Mouse (Mus musculus): ENCODE measurements around the gene Gtf2h5. TPM values are rescaled to one million over a fixed set of nuclear protein-coding genes. Genes with fewer than 3 reads are reported as not detected.

The Gtf2h5 gene
- total RNA-seq, 1 experiment from 2014 or later, result 33.3 TPM

- peak; percentile 92 for ATAC-seq (replicated peaks; ENCODE audit: insufficient number of reproducible peaks, low FRiP score, low TSS enrichment, poor library complexity, severe bottlenecking)
These were observed 26.9 kb downstream of the Gtf2h5 start, which contains the start of gene Tulp4 for GRCm38 (mm10) chr17:6106361-6107014. TSS of gene Tulp4 (plus strand) at chr17:6106437.

DNA sequence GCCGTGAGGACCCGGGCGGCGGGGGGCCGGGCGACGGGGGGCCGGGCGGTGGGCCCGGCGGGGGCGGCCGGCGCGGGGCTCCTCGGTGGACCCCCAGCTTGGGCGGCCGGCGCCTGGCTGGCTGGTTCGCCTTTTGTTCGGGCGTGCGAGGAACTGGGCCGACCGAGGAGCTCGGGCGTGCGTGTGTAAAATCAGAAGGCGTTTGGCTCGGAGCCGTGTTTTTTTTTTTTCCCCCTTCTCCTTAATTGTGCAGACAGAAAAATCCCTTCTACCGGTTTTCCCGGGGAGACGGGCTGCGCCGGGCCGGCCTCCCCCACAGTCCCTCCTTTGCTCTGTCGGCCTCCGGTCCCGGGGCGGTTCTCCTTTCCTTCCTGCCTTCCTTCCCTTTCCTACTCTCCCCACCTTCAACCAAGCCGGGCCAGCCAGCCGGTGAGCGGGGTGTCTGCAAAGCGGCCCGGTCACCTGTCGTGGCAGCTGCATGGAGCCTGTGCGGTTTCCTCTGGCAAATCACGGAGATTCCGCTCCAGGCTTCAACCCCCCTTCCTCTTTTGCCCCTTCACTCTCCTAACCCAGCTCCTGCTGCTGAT is 27.5 kb downstream of the Gtf2h5 start:
- no peak for ATAC-seq (replicated peaks; ENCODE audit: insufficient number of reproducible peaks, low FRiP score, low TSS enrichment, poor library complexity, severe bottlenecking)

GRCm38 (mm10) chr17:6108175-6108574 is 28.6 kb downstream of the Gtf2h5 start:
- no peak for ATAC-seq (replicated peaks; ENCODE audit: insufficient number of reproducible peaks, low FRiP score, low TSS enrichment, poor library complexity, severe bottlenecking)

DNA sequence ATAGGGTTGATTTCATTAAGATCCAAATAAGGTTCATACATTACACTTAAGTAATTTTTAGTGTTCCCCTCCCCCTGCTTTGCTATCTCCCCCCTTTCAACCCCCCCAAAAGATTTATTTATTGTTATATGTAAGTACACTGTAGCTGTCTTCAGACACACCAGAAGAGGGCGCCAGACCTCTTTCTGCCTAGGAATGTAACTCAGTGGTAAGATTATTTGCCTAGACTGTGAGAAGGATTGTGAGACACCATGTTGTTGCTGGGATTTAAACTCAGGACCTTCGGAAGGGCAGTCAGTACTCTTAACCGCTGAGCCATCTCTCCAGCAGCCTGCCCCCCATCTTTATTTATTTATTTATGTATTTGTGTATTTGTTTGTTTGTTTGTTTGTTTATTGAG is 31.4 kb downstream of the Gtf2h5 start:
- ATAC-seq (replicated peaks; ENCODE audit: insufficient number of reproducible peaks, low FRiP score, low TSS enrichment, poor library complexity, severe bottlenecking), result no peak

- ATAC-seq (replicated peaks; ENCODE audit: insufficient number of reproducible peaks, low FRiP score, low TSS enrichment, poor library complexity, severe bottlenecking), result no peak
These were observed 34.1 kb downstream of the Gtf2h5 start for GRCm38 (mm10) chr17:6113653-6114052.

DNA sequence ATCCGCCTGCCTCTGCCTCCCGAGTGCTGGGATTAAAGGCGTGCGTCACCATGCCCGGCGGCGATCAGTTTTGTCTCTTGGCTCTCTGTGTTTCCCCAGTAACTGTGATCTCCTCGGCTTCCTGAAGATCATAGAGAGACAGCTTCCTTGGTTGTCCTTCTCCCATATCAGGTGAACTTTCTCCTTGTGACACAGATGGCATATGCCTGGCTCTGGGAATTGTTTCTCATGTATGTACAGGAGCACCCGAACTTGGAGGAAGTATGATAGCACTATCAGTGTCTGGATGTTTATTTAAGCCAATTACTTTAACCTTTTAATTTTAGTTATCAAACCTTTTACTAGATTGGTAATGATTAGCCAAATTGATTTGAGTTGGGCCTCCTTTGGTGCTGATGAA is 35.5 kb downstream of the Gtf2h5 start:
- no peak for ATAC-seq (replicated peaks; ENCODE audit: insufficient number of reproducible peaks, low FRiP score, low TSS enrichment, poor library complexity, severe bottlenecking)

- no peak for ATAC-seq (replicated peaks; ENCODE audit: insufficient number of reproducible peaks, low FRiP score, low TSS enrichment, poor library complexity, severe bottlenecking)
These were observed 37.7 kb downstream of the Gtf2h5 start for GRCm38 (mm10) chr17:6117148-6117725.

DNA sequence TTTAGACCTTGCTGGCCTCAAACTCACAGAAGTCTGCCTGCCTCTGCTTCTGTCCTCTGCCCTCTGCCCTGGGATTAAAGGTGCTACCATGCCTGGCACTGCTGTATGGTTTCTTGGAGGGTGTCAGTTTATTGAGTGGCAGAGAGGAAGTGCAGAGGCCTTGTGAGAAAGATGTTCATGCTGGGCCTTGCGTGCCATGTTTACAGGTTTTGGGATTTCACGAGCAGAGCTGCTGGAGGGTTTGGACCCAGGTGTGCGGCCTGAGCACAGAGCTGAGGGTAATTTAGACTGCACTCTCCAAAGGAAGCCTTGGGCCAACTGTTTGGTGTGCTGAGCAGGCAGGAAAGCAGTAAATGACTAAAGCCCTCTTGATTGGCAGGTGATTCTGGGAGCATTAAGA is 38.3 kb downstream of the Gtf2h5 start:
- no peak for ATAC-seq (replicated peaks; ENCODE audit: insufficient number of reproducible peaks, low FRiP score, low TSS enrichment, poor library complexity, severe bottlenecking)

DNA sequence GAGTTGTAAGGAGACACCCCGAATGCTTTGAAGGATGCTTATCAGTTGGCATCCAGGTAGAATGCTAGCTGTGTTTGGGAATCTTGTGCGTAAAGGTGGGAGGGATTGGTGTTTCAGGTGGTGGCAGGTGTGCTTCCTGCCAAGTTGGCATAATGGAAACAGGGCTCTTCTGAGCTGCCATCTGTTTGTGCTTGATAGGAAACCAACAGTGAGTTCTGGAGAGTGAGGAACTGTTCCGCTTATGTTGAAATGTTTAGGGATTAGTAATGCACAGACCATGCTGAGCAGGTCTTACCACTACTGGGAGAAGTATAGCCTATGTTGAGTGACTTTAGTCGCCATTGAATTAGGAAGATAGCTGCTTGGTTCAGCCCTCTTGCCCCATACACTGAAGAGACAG is 39.3 kb downstream of the Gtf2h5 start:
- ATAC-seq (replicated peaks; ENCODE audit: insufficient number of reproducible peaks, low FRiP score, low TSS enrichment, poor library complexity, severe bottlenecking), result no peak

GRCm38 (mm10) chr17:6123776-6124175 is 44.2 kb downstream of the Gtf2h5 start:
- ATAC-seq (replicated peaks; ENCODE audit: insufficient number of reproducible peaks, low FRiP score, low TSS enrichment, poor library complexity, severe bottlenecking), result no peak

DNA sequence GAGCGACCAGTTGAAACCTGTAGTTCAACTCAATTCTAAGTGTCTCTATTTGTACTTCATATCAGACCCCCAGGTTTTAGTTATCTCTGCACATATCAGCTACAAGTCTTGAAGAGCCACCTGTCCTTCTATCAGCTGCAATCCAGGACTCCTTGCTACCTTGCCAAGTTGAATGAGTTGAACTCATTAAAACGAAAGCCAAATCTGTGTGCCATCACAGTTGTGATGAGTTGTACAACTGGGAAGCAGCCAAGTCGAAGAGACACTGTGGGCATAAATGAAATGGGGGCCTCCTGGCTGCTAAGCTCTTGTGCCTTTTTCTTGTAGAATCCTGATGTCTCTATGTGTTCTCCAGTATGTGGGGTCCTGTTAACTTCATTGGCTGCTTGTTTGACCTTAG is 45.9 kb downstream of the Gtf2h5 start:
- ATAC-seq (replicated peaks; ENCODE audit: insufficient number of reproducible peaks, low FRiP score, low TSS enrichment, poor library complexity, severe bottlenecking), result no peak

- ATAC-seq (replicated peaks; ENCODE audit: insufficient number of reproducible peaks, low FRiP score, low TSS enrichment, poor library complexity, severe bottlenecking), result no peak
These were observed 48.5 kb downstream of the Gtf2h5 start for GRCm38 (mm10) chr17:6128039-6128438.

GRCm38 (mm10) chr17:6129361-6129760 is 49.8 kb downstream of the Gtf2h5 start:
- no peak for ATAC-seq (replicated peaks; ENCODE audit: insufficient number of reproducible peaks, low FRiP score, low TSS enrichment, poor library complexity, severe bottlenecking)

DNA sequence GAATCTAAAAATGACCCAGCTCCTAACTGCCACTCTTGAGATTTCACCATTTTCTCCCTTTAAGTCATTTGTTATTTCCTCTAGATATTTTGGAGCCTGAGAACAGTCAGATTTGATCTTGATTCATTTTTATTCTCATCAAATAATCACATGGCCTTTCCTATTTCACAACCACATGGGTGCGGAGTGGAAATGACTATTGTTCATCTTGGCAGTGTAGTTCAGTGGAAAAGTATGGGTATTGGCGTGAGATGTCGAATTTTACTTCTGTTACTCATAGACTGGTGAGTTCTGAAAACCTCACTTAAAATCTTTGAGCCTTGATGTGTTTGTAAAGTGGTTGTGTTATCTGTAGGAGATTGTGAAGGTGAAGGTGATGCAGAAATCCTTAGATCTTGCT is 51.5 kb downstream of the Gtf2h5 start:
- no peak for ATAC-seq (replicated peaks; ENCODE audit: insufficient number of reproducible peaks, low FRiP score, low TSS enrichment, poor library complexity, severe bottlenecking)

Other genes starting within 250 kb of the Gtf2h5 start
- gene Snx9, start 238.5 kb upstream of the Gtf2h5 start, total RNA-seq (2017), result 15.8 to 19.0 TPM (median 18.0 TPM) in 3 replicates
- gene Synj2, start 138.5 kb upstream of the Gtf2h5 start, total RNA-seq (2017), result 0.29 to 4.9 TPM (median 1.4 TPM) in 3 replicates
- gene Serac1, start within 50 bp of the Gtf2h5 start, total RNA-seq (2017), result 1.3 to 4.2 TPM (median 3.7 TPM) in 3 replicates
- 65.7 to 103 TPM (median 69.9 TPM) in 3 replicates for gene Tulp4, start 26.7 kb downstream of the Gtf2h5 start, total RNA-seq (2017)
- gene Tmem181a, start 177.1 kb downstream of the Gtf2h5 start, total RNA-seq (2017), result 4.7 to 13.7 TPM (median 5.9 TPM) in 3 replicates
- 5.5 to 9.0 TPM (median 6.0 TPM) in 3 replicates for gene Dynlt1a, start 237.7 kb downstream of the Gtf2h5 start, total RNA-seq (2017)

Data from monocyte, adult 5-6 weeks (primary cell).